Mouse (Mus musculus) heart, postnatal 0 days (tissue): ENCODE data around the gene Mapk1. TPM values are rescaled to one million over a fixed set of nuclear protein-coding genes. Genes with fewer than 3 reads are reported as not detected.
A peak's percentile ranks its signal among the peaks of the same experiment; 100 is the strongest.

Experiments used
- ATAC-seq: fragments of 200-750 bp; cut with Nextera tagmentation; 2 replicates; pipeline ENCODE4 v1.8.0; 2017; ENCODE audit warnings: low read depth, moderate number of reproducible peaks, moderate library complexity; ENCODE audit not compliant: insufficient read depth
- DNase-seq: peaks from one replicate; pipeline ENCODE4 v3.0.0-alpha.2; 2016; ENCODE audit warnings: low spot score
- H3K27ac ChIP-seq: fragments of 300-500 bp; sonication (generic); 2 replicates; pipeline ENCODE4 v1.5.1; 2014; ENCODE audit warnings: low read depth, mild to moderate bottlenecking
- H3K27me3 ChIP-seq: fragments of 300-500 bp; sonication (generic); 2 replicates; pipeline ENCODE4 v1.6.1; 2014; ENCODE audit warnings: low read length, mixed read lengths; ENCODE audit not compliant: control insufficient read depth, insufficient read depth
- H3K36me3 ChIP-seq: fragments of 300-500 bp; sonication (generic); replicated peaks from 2 replicates; pipeline ENCODE4 v1.6.1; 2014; ENCODE audit warnings: low read length, mixed read lengths; ENCODE audit not compliant: control insufficient read depth, insufficient read depth
- H3K4me1 ChIP-seq: fragments of 300-500 bp; sonication (generic); 2 replicates; pipeline ENCODE4 v1.6.1; 2014; ENCODE audit warnings: antibody characterized with exemption; ENCODE audit not compliant: control insufficient read depth, insufficient read depth
- H3K4me2 ChIP-seq: fragments of 300-500 bp; sonication (generic); 2 replicates; pipeline ENCODE4 v1.6.1; 2014; ENCODE audit warnings: low read depth, mild to moderate bottlenecking, low read length, moderate library complexity
- H3K4me3 ChIP-seq: fragments of 300-500 bp; sonication (generic); 2 replicates; pipeline ENCODE4 v1.5.1; 2014; ENCODE audit warnings: low read depth, low read length
- H3K9ac ChIP-seq: fragments of 300-500 bp; sonication (generic); replicated peaks from 2 replicates; pipeline ENCODE4 v1.6.1; 2014; ENCODE audit warnings: low read depth, low read length, mixed read lengths
- H3K9me3 ChIP-seq: fragments of 300-500 bp; sonication (generic); replicated peaks from 2 replicates; pipeline ENCODE4 v1.6.1; 2016; ENCODE audit warnings: low read length; ENCODE audit not compliant: control insufficient read depth
- CTCF ChIP-seq: IDR thresholded peaks from 2 replicates; pipeline ENCODE4 v1.5.1; 2016; ENCODE audit warnings: antibody characterized with exemption, control low read depth, low read depth
- EP300 ChIP-seq: IDR thresholded peaks from 2 replicates; pipeline ENCODE4 v1.6.1; 2016; ENCODE audit warnings: antibody characterized with exemption, low read depth
- WGBS: fragments of 180-500 bp; shearing (Covaris S2); extraction: QIAGEN DNeasy Blood & Tissue Kit; methylation state at CpG from one replicate; pipeline ENCODE4 v1.1.7; 2014; 5-methylcytosine and 5-hydroxymethylcytosine counted together
- polyA plus RNA-seq: library from polyadenylated mRNA; unstranded; fragments of >200 nt; fragmentation: Nextera tagmentation; extraction: Ambion mirVana; gene quantifications from 2 replicates; pipeline ENCODE4 v1.2.1, GENCODE M21; 2015
- total RNA-seq: library from RNA; depleted of rRNA; stranded (reverse); fragments of >200 nt; gene quantifications from 2 replicates; pipeline ENCODE4 v1.2.3, GENCODE M21; 2014; ENCODE audit warnings: low replicate concordance

Mapk1 gene
- total and polyA plus RNA-seq, 2 experiments from 2014 or later: 97.0 to 184 TPM

- peak overlapping the region; percentile 81 for H3K4me3 ChIP-seq
- TF ChIP-seq CTCF: no peak
- no peak for TF ChIP-seq EP300
- H3K36me3 ChIP-seq: no peaks in the 10 kb centered on the region
- peaks cover 3% of the 10 kb centered on the region; the same call in 1 of the 2 replicates for H3K4me1 ChIP-seq
- H3K27ac ChIP-seq: no peak overlapping the region
- ATAC-seq (no peak), DNase-seq (no peak)
- peak overlapping the region; percentile 97 for H3K4me2 ChIP-seq
- WGBS: 48% methylated on average over 6 of the region's 6 CpGs
- H3K27me3 ChIP-seq: no peaks in the 10 kb centered on the region
- no peak overlapping the region for H3K9ac ChIP-seq
- H3K9me3 ChIP-seq: no peaks in the 10 kb centered on the region
Observed at GRCm38 (mm10) chr16:17070716-17071115, 87.5 kb downstream of the Mapk1 start.

GRCm38 (mm10) chr16:17073000-17073399 lies 89.8 kb downstream of the Mapk1 start:
- Histone ChIP-seq H3K27ac (no peak overlapping the region), H3K27me3 (no peaks in the 10 kb centered on the region), H3K9ac (no peak overlapping the region), H3K9me3 (no peaks in the 10 kb centered on the region), H3K4me2 (no peak overlapping the region), H3K4me3 (no peak overlapping the region), H3K4me1 (peaks cover 3% of the 10 kb centered on the region; the same call in 1 of the 2 replicates), H3K36me3 (no peaks in the 10 kb centered on the region)
- TF ChIP-seq EP300 (no peak), CTCF (no peak)
- DNase-seq (no peak), ATAC-seq (no peak)
- WGBS: 84% methylated on average over 7 of the region's 7 CpGs

DNA sequence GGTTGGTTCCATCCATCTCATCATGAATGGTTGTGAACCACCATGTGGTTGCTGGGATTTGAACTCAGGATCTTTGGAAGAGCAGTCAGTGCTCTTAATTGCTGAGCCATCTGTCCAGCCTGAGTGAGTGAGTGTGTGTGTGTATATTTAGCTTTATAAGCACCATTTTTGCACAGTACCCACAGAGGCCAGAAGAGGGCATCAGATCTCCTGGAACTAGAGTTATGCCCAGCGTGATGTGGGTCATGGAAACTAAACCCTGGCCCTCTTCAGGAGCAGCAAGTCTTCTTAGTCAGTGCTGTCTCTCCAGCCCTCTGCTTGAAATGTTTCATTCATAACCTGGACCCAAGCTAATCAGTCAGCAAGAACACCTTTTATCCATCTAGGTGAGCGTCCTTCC lies 93.1 kb downstream of the Mapk1 start:
- H3K4me3 ChIP-seq: no peak overlapping the region
- no peak overlapping the region for H3K9ac ChIP-seq
- TF ChIP-seq EP300 (no peak), CTCF (peak; percentile 13; the same call in 1 of the 2 replicates)
- H3K36me3 ChIP-seq: no peaks in the 10 kb centered on the region
- no peaks in the 10 kb centered on the region for H3K4me1 ChIP-seq
- H3K4me2 ChIP-seq: no peak overlapping the region
- no peak for DNase-seq
- H3K27me3 ChIP-seq: no peaks in the 10 kb centered on the region
- WGBS: 90% methylated on average over 2 of the region's 2 CpGs
- no peak overlapping the region for H3K27ac ChIP-seq
- no peaks in the 10 kb centered on the region for H3K9me3 ChIP-seq
- ATAC-seq: no peak

DNA sequence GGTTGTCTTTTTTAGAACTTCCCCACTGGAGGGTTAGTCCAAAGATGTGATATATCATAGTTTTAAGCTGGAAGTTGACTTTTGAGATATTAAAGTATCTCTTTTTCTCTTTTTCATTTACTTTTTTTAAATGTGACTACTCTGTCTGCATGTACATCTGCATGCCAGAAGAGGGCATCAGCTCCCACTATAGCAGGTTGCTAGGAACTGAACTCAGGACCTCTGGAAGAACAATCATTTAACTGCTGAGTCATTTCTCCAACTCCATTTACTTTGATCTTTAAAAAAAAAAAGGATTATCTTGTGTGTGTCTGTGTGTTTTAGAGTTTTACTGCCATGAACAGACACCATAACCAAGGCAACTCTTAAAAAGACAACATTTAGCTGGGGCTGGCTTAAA lies 93.7 kb downstream of the Mapk1 start:
- no peak overlapping the region for H3K9ac ChIP-seq
- H3K27ac ChIP-seq: no peak overlapping the region
- no peaks in the 10 kb centered on the region for H3K4me1 ChIP-seq
- DNase-seq (no peak), ATAC-seq (no peak)
- no peaks in the 10 kb centered on the region for H3K27me3 ChIP-seq
- no peak overlapping the region for H3K4me3 ChIP-seq
- H3K36me3 ChIP-seq: no peaks in the 10 kb centered on the region
- TF ChIP-seq EP300 (no peak), CTCF (no peak)
- no peak overlapping the region for H3K4me2 ChIP-seq
- H3K9me3 ChIP-seq: no peaks in the 10 kb centered on the region

GRCm38 (mm10) chr16:17078101-17078500 lies 94.9 kb downstream of the Mapk1 start:
- Histone ChIP-seq H3K27ac (no peak overlapping the region), H3K27me3 (no peaks in the 10 kb centered on the region), H3K9me3 (no peaks in the 10 kb centered on the region), H3K4me3 (no peak overlapping the region), H3K36me3 (peaks cover 6% of the 10 kb centered on the region; the same call in 1 of the 2 replicates), H3K4me1 (no peaks in the 10 kb centered on the region), H3K4me2 (no peak overlapping the region), H3K9ac (no peak overlapping the region)
- DNase-seq (no peak), ATAC-seq (no peak)
- TF ChIP-seq CTCF (no peak), EP300 (no peak)
- 48% methylated on average over 7 of the region's 7 CpGs for WGBS

DNA sequence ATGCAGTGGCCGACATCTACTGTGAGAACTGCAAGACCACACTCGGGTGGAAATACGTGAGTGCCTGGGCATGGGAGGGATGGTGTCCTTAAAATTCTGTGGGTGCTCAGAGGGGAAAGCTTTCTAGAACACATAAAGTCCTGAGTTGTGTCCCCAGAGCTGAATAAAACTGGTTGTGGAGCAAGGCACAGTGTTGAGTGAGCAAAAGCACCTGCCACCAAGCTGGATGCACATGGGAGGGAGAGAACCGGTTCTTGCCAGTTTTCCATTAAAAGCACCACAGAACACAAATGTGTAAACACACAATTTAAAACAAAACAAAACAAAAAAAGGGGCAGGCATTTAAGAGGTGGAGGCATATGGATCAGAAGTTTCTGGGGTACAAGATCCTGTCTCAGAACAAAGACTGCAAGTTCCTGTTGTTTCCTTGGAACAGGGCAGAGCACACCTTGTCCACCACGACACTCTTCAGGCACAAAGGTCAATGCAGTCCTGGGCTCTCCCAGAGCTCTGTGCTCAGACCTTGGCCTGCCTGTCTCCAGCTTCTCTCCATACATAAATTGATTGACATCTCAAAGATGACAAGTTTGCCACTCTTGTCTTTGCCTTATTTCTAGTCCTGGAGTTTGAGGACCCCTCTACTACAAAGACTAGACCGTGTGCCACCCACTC lies 99.1 kb downstream of the Mapk1 start:
- no peak overlapping the region for H3K27ac ChIP-seq
- H3K4me1 ChIP-seq: 0 out of 2 replicates have a peak, but pooled peaks cover 6% of the 10 kb centered on the region
- TF ChIP-seq EP300: no peak
- no peak for TF ChIP-seq CTCF
- DNase-seq (no peak), ATAC-seq (no peak)
- no peak overlapping the region for H3K9ac ChIP-seq
- H3K36me3 ChIP-seq: peaks cover 34% of the 10 kb centered on the region
- no peak overlapping the region for H3K4me3 ChIP-seq
- no peaks in the 10 kb centered on the region for H3K27me3 ChIP-seq
- WGBS: 70% methylated on average over 6 of the region's 6 CpGs
- H3K4me2 ChIP-seq: no peak overlapping the region
- H3K9me3 ChIP-seq: no peaks in the 10 kb centered on the region
